Mouse (Mus musculus) spleen, postnatal 36 days (tissue): ENCODE results near the gene Arvcf.

Source experiments
- DNase-seq, 2 experiments: peaks; one replicate each; pipeline ENCODE4 v3.0.0; 2022; ENCODE audit warnings: low spot score in 2 of 2, mixed read lengths in 1 of 2

The Arvcf gene

GRCm38 (mm10) chr16:18356961-18357360, 9.0 kb downstream of the Arvcf start:
- DNase-seq: no peak

GRCm38 (mm10) chr16:18357977-18358376, 10.0 kb downstream of the Arvcf start:
- no peak for DNase-seq

DNA sequence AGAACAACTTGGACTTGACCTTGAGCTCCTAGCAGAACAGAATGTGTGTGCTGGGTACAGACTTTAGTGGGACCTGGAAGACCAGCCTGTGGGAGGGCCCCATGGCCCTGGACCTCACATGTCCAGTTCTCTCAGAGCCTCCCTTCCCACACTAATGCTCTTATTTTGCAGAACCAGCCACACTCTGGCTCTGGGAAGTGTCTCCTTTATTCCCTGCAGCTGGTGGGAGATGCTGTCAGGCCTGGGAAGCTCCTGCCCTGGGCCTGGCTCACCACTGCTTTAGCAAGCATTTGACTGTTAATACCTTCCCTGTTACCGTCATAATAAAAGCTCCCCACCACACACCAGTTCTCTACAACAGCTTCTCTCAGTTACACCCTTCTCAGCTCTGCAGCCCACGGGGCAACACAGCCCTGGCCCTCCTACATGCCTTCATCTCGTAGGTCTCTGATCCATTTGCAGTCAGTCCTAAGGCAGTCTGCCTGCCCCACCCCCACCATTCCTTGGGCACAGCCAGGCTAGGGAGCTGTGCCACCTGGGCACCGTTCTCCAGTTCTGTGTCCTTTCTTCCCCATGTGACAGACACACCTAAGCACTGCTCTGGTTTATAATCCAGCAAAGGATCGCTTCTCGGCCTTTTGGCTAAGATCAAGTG, 12.3 kb downstream of the Arvcf start:
- no peak for DNase-seq

- no peak for DNase-seq
These were observed 15.0 kb downstream of the Arvcf start for GRCm38 (mm10) chr16:18362948-18363347.

DNA sequence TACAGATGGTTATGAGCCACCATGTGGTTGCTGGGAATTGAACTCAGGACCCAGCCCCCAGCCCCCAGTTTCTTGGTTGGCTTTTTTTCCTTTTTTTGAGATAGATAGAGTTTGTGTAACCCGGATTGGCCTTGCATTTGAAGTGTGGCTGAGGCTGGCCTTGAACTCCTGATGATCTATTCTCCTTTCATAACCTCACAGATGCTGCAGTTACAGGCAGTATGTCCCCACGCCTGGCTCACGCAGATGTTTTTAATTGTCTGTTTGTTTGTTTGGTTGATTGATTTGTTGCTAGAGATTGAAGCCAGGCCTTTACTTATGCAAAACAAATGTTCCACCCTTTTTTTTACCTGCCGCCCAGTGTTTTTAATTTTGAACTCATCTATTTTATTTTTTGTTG, 18.9 kb downstream of the Arvcf start:
- no peak for DNase-seq

DNA sequence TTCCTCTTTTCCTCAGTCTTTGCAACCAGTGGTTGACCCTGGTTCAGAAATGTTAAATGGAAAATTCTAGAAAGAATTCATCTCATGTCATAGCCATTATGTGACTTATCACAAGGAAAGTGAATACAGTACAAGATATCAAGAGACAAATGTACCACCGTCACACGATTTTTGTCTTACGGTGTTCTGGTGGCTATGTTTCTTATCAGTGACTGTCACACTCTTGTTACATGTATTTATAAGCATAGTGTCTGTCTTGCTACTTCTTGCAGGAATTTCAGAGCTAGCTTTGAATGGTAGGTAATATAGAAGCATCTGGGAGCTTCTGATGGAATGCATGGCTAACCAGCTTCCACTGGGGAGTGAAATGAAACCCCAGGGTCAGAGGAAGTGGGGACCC, 22.2 kb downstream of the Arvcf start:
- no peak for DNase-seq

DNA sequence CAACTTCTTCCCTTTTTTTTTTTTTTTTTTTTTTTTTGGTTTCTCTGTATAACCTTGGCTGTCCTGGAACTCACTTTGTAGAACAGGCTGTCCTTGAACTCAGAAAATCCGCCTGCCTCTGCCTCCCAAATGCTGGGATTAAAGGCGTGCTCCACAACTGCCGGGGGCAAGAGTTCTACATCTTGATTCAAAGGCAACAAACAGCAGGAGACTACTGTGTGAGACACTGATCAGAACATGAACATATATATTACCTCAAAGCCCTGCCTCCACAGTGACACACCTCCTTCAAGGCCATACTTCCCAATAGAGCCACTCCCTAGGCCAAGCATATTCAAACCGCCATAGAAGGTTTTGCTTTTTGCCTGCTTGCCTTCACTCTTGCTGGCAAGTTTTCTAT, 25.6 kb downstream of the Arvcf start:
- DNase-seq: no peak

GRCm38 (mm10) chr16:18376297-18376954, 28.4 kb downstream of the Arvcf start:
- DNase-seq: no peak

GRCm38 (mm10) chr16:18377203-18377602, 29.2 kb downstream of the Arvcf start:
- DNase-seq: no peak

DNA sequence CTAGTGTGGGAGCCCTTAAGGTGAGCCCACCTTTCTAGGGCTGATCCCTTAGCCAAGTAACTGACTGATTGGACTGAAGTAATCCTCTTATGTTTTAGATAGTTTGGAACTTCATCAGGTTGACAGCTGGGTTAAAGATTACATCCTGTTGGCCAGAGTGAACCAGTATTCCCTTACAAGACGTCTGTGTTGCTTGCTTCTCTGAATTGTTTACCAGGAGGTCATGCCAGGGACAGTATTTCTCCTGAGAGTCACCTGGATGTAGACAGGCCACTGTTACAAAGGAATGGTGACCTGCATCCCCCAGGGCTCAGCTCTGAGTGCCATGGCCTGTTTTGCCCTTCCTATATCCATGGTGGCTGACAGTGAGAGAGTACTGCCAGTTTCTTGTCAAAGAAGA, 30.5 kb downstream of the Arvcf start:
- no peak for DNase-seq

- no peak for DNase-seq
These were observed 31.5 kb downstream of the Arvcf start for GRCm38 (mm10) chr16:18379338-18380001.

DNA sequence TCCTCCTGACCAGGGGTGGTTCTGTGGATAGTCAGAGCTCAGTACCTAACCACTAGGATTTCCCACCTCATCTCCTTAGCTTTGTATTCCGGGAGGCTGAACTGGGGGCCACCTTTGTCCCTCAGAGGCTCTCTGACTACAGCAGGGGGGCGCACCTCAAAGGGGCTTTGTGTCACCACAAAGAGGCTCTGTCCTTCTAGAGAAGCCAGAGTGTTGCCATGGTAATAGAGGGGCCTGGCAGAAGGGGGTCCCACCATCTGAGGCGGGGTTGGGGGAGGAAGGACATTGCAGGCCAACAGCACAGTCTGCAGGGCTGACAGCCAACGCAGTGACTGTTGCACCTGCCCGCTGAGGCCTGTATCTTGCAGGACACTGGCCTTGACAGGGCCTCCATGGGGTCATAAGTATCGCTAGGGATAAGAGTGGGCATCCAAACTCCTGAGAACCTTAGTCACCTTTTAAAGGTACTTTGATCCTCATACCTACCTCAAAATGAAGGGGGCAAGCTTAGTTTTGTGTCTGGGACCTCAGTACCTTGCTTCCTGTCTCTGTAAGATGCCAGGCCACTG, 32.6 kb downstream of the Arvcf start:
- DNase-seq: no peak

GRCm38 (mm10) chr16:18381621-18382258, 33.8 kb downstream of the Arvcf start:
- no peak for DNase-seq

DNA sequence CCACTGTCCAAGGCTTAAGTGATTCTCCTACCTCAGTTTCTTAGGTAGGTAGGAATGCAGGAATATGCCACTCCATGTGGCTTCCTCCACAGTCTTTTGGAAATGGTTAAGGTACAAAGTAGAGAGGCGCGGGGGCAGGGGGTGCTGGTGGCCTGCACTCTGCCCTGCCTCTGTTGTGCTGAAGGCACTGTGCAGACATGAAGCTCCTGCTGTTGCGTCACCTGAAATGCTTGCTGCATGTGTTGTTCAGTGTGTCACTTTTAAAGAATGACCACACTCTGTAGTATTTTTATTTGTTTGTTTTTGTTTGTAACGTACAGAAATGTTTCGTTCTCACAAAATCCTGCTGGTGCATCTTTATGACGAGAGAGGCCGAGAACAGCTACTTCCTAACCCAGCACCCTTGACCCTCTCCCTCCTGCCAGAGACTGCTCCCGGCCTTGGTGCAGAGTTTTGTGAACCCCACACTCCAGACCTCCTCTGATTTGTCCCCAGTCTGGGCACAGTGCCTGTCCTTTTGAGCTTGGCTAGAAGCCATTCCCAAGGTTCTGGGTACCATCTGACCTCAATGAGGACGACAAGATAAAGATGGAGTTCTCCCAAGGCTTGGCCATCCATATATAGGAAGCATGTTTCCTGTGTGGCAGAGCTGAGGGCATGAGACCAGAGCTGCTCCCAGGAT, 35.2 kb downstream of the Arvcf start:
- no peak for DNase-seq

DNA sequence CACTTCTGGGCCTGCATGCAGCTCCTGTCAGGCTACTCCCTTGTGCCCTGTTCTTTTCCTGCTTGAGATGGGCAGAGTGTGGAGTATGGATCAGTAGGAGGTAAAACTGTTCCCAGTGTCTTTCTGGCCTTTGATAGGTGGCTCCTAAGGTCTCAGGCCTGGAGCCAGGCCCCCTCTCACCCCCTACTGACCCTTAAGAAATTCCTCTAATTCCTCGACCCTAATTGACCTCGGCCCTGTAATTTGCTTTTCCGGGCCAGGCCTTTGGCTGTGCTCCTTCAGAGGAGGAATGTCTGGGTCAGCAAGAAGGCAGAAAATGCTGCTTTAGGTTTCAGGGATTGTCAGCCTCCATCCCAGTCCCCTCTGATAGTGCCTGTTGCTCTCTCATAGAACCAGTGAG, 35.8 kb downstream of the Arvcf start:
- DNase-seq: no peak

DNA sequence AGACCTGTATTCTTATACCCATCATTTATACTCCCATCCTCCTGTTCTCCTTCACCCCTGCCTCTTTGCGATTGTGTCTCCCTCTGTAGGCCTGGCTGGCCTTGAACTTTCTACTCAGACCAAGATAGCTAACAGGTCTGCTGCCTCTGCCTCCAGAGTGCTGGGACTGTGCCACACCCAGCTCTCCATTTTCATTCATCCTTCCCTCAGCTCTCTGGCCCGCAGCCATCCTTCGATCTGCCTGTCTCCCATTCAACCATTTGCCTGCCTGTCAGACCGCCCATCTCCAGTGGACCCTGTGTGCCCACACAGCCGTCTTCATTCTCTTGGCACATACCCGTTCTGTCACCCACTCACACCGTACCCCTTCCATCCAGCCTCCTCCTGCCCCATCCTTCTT, 36.2 kb downstream of the Arvcf start:
- no peak for DNase-seq

GRCm38 (mm10) chr16:18384659-18385058, 36.7 kb downstream of the Arvcf start:
- no peak for DNase-seq

GRCm38 (mm10) chr16:18385411-18385810, 37.4 kb downstream of the Arvcf start:
- no peak for DNase-seq

DNA sequence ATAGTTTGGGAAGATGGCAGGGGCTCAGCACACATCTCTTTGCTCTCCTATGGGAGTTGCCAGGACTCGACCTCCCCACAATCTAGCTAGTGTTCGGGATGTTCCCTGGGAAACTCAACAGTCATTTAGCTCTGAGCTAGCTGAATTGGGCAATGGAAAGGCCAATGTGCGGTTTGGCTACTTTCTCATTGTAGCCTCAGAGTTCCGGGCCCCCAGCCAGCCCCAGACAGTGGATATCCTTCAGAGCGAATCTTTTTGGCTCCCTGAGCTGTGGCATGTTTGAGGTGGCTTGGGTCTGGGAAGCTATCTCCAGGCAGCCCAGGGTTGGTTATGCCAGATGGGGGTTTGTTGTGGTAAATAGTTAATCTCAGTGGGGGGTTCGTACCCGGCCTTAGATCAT, 38.5 kb downstream of the Arvcf start:
- no peak for DNase-seq

DNA sequence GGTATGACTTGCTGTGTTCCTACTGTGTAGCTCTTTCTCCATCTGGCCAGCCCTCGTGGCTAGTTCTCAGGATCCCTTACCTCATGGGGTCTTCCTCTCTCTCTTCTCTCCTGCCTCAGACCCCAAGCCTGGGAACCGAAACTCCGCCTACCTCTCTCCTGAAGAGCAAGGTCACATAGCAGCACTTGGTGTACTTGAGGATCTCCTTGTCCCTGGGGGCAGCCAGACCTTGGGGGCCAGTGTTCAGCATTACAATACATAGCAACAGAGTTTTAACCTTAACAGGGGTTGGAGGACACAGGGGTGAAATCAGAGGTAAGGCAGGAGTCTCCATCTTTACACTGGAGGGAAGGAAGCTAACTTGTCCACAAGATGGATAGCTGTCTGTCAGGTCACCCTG, 39.0 kb downstream of the Arvcf start:
- DNase-seq: no peak

- no peak for DNase-seq
These were observed 40.0 kb downstream of the Arvcf start for GRCm38 (mm10) chr16:18387704-18388582.
